Mouse (Mus musculus) left cerebral cortex, postnatal 10 days (tissue): Measurements from ENCODE around the gene Dock1. TPM values are rescaled to one million over a fixed set of nuclear protein-coding genes. Genes with fewer than 3 reads are reported as not detected.

Source experiments
- DNase-seq, 2 experiments: peaks; one replicate each; pipeline ENCODE4 v3.0.0; 2021 to 2022; ENCODE audit warnings: low spot score in 2 of 2, mixed read lengths in 1 of 2; ENCODE audit errors: extremely low spot score in 1 of 2
- intact Hi-C: fragments of 180-260 bp; cut with DNase I; formaldehyde crosslinking; loops from one replicate; pipeline ENCODE4 v1.15.1; 2025
- total RNA-seq, 2 experiments: library from RNA; stranded (reverse); gene quantifications; 2 replicates each; pipeline ENCODE4 v1.2.3; 2021

The Dock1 gene
- total RNA-seq, 2 experiments from 2014 or later = 19.4 to 20.8 TPM

- DNase-seq = no peak
- intact Hi-C loops = no loop called here
Observed at GRCm38 (mm10) chr7:134804422-134804821, 134.0 kb downstream of the Dock1 start.

GRCm38 (mm10) chr7:134806799-134807198 lies 136.3 kb downstream of the Dock1 start:
- DNase-seq = no peak
- intact Hi-C loops = no loop called here

- no peak for DNase-seq
- intact Hi-C loops = no loop called here
Observed at GRCm38 (mm10) chr7:134808406-134808805, 138.0 kb downstream of the Dock1 start.

- no peak for DNase-seq
- intact Hi-C loops = no loop called here
Observed at GRCm38 (mm10) chr7:134809241-134809975, 139.0 kb downstream of the Dock1 start.

GRCm38 (mm10) chr7:134818471-134818870 lies 148.0 kb downstream of the Dock1 start:
- no peak for DNase-seq
- intact Hi-C loops = no loop called here

- no peak for DNase-seq
- intact Hi-C loops = no loop called here
Observed at GRCm38 (mm10) chr7:134821264-134821663, 150.8 kb downstream of the Dock1 start.

GRCm38 (mm10) chr7:134822006-134822405 lies 151.6 kb downstream of the Dock1 start:
- no peak for DNase-seq

GRCm38 (mm10) chr7:134823891-134824290 lies 153.4 kb downstream of the Dock1 start:
- intact Hi-C loops = no loop called here
- no peak for DNase-seq

More at GRCm38 (mm10) chr7:134822006-134822405, 151.6 kb downstream of the Dock1 start:
- intact Hi-C loops = no loop called here

- intact Hi-C loops = no loop called here
Observed at GRCm38 (mm10) chr7:134840066-134840465, 169.6 kb downstream of the Dock1 start.

GRCm38 (mm10) chr7:134842751-134843150 lies 172.3 kb downstream of the Dock1 start:
- intact Hi-C loops = no loop called here
- no peak for DNase-seq

More at GRCm38 (mm10) chr7:134840066-134840465, 169.6 kb downstream of the Dock1 start:
- DNase-seq = no peak

GRCm38 (mm10) chr7:134862000-134862399 lies 191.5 kb downstream of the Dock1 start:
- no peak for DNase-seq
- intact Hi-C loops = no loop called here

- no peak for DNase-seq
- intact Hi-C loops = no loop called here
Observed at GRCm38 (mm10) chr7:134864175-134864574, 193.7 kb downstream of the Dock1 start.

- DNase-seq = no peak
- intact Hi-C loops = no loop called here
Observed at GRCm38 (mm10) chr7:134872511-134872910, 202.1 kb downstream of the Dock1 start.

GRCm38 (mm10) chr7:134872981-134873380 lies 202.5 kb downstream of the Dock1 start:
- intact Hi-C loops = no loop called here
- DNase-seq = no peak

GRCm38 (mm10) chr7:134878985-134879384 lies 208.5 kb downstream of the Dock1 start:
- intact Hi-C loops = no loop called here
- DNase-seq = no peak

GRCm38 (mm10) chr7:134880431-134880830 lies 210.0 kb downstream of the Dock1 start:
- no peak for DNase-seq
- intact Hi-C loops = no loop called here

- intact Hi-C loops = no loop called here
- no peak for DNase-seq
Observed at GRCm38 (mm10) chr7:134883516-134883915, 213.1 kb downstream of the Dock1 start.

GRCm38 (mm10) chr7:134892449-134892871 lies 222.0 kb downstream of the Dock1 start:
- DNase-seq = no peak
- intact Hi-C loops = no loop called here

- no peak for DNase-seq
- intact Hi-C loops = no loop called here
Observed at GRCm38 (mm10) chr7:134892972-134893371, 222.5 kb downstream of the Dock1 start.

- intact Hi-C loops = no loop called here
- no peak for DNase-seq
Observed at GRCm38 (mm10) chr7:134894604-134895003, 224.2 kb downstream of the Dock1 start.

- no peak for DNase-seq
Observed at GRCm38 (mm10) chr7:134899462-134899861, 229.0 kb downstream of the Dock1 start.

More at GRCm38 (mm10) chr7:134899462-134899861, 229.0 kb downstream of the Dock1 start:
- intact Hi-C loops = no loop called here
